Mouse (Mus musculus) E14TG2a.4 (cell line): ENCODE data around the gene Scube2.

ENCODE experiments used
- CTCF ChIP-seq: conservative IDR thresholded peaks from 2 replicates; pipeline ENCODE4 v1.5.1; 2014; ENCODE audit warnings: low read length
- NANOG ChIP-seq: IDR thresholded peaks from 2 replicates; pipeline ENCODE4 v1.6.1; 2014; ENCODE audit warnings: borderline replicate concordance, low read length, mixed read lengths
- POU5F1 ChIP-seq: IDR thresholded peaks from 2 replicates; pipeline ENCODE4 v1.6.1; 2014; ENCODE audit warnings: low read length, borderline replicate concordance

DNA sequence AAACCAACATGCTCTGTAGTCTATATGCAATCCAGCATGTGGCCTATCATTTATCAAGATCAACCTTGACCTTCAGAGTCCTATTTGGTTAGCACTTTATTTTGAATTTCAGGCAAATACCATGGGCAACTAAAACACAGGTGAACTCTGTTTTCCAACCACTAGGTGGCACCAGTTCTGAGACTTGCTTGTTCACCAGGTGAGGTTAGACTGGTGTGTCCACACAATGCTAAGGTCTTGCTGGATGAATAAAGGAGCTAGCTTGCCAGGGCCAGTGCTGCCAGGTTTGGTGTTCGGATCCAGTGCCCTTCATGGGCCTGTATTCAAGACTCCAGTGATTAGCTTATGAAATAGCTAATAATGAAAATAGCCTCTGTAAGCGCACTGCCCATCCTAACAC is 72.7 kb downstream of the Scube2 start:
- TF ChIP-seq CTCF (peak; percentile 75), NANOG (no peak), POU5F1 (no peak)
